Mouse (Mus musculus) kidney, postnatal 0 days (tissue): ENCODE data around the gene Cend1. TPM values are rescaled to one million over a fixed set of nuclear protein-coding genes. Genes with fewer than 3 reads are reported as not detected.

Experiments
- ATAC-seq: fragments of 200-750 bp; cut with Nextera tagmentation; replicated peaks from 2 replicates; pipeline ENCODE4 v1.8.0; 2017; ENCODE audit warnings: low read depth, moderate number of reproducible peaks, moderate TSS enrichment, moderate library complexity; ENCODE audit not compliant: low FRiP score
- DNase-seq: peaks from one replicate; pipeline ENCODE4 v3.0.0-alpha.2; 2016; ENCODE audit warnings: low spot score
- H3K27ac ChIP-seq: fragments of 300-500 bp; sonication (generic); 2 replicates; pipeline ENCODE4 v1.5.1; 2014; ENCODE audit warnings: mild to moderate bottlenecking
- H3K27me3 ChIP-seq: fragments of 300-500 bp; sonication (generic); 2 replicates; pipeline ENCODE4 v1.6.1; 2014; ENCODE audit warnings: low read length, mixed read lengths; ENCODE audit not compliant: insufficient read depth
- H3K36me3 ChIP-seq: fragments of 300-500 bp; sonication (generic); 2 replicates; pipeline ENCODE4 v1.6.1; 2014; ENCODE audit warnings: low read length, mixed read lengths; ENCODE audit not compliant: insufficient read depth
- H3K4me1 ChIP-seq: fragments of 300-500 bp; sonication (generic); replicated peaks from 2 replicates; pipeline ENCODE4 v1.6.1; 2014; ENCODE audit warnings: antibody characterized with exemption, low read length, mixed read lengths; ENCODE audit not compliant: insufficient read depth
- H3K4me2 ChIP-seq: fragments of 300-500 bp; sonication (generic); 2 replicates; pipeline ENCODE4 v1.6.1; 2014; ENCODE audit warnings: mild to moderate bottlenecking, low read length, moderate library complexity, mixed read lengths
- H3K4me3 ChIP-seq: fragments of 300-500 bp; sonication (generic); replicated peaks from 2 replicates; pipeline ENCODE4 v1.5.1; 2014; ENCODE audit warnings: low read depth, low read length
- H3K9ac ChIP-seq: fragments of 300-500 bp; sonication (generic); 2 replicates; pipeline ENCODE4 v1.6.1; 2014; ENCODE audit warnings: low read depth, low read length
- H3K9me3 ChIP-seq: fragments of 300-500 bp; sonication (generic); replicated peaks from 2 replicates; pipeline ENCODE4 v1.6.1; 2016; ENCODE audit warnings: low read length, inconsistent platforms, mixed read lengths
- CTCF ChIP-seq: IDR thresholded peaks from 2 replicates; pipeline ENCODE4 v1.5.1; 2016; ENCODE audit warnings: antibody characterized with exemption, low read depth, mild to moderate bottlenecking, moderate library complexity
- WGBS: fragments of 180-500 bp; shearing (Covaris S2); extraction: QIAGEN DNeasy Blood & Tissue Kit; methylation state at CpG from one replicate; pipeline ENCODE4 v1.1.7; 2014; 5-methylcytosine and 5-hydroxymethylcytosine counted together
- polyA plus RNA-seq: library from polyadenylated mRNA; unstranded; fragments of >200 nt; fragmentation: Nextera tagmentation; extraction: Ambion mirVana; gene quantifications from 2 replicates; pipeline ENCODE4 v1.2.1, GENCODE M21; 2015

Cend1 gene
- polyA plus RNA-seq, 1 experiment from 2014 or later = 2.2 TPM

DNA sequence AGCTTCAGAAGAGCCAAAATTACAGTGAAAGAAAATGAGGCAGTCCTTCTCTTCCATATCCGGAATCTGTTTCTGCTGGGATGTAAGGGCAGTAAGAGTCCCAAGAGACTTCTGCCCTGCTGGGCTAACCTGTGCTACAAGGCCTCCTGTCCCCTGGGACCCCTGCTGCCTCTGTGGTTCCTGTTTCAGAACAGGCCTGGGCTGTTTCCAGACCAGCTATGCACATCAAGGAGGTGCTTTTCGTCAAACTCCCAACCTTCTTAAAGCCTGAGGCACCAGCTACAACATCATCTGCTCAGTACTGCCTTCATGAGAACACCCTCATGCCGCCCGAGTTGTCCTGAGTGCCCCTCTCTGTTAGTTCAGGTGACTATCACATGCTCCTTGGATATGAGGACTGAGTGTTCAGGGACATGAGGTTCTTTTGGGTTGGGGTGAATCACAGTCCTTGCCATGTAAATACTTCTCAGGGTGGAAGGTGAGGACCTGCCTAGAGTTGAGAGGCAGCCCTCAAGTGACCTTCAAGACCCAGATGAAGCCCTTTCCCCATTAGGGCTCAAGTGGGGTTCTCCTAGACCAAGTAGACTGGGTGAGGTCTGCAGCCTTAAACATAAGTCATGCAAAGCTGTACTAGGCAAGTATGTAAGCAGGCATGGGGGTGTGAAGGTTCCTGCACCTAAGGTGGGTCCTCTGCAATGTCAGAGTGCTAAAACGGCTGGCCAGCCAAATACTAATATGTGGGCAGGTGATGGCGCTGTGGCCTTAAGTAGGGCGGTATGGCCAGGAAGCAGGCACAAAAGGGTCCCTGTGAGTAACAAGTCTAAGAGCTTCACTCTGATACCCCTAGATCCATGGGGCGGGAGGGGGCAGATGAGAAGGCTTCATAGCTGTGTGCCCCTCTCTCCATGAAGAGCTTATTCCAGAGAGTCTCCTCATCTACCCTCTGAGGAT is 11.3 kb downstream of the Cend1 start:
- Histone ChIP-seq H3K4me2 (no peak overlapping the region), H3K9ac (no peak overlapping the region), H3K9me3 (no peaks in the 10 kb centered on the region), H3K4me3 (no peak overlapping the region), H3K27me3 (no peaks in the 10 kb centered on the region), H3K27ac (no peak overlapping the region), H3K36me3 (no peaks in the 10 kb centered on the region), H3K4me1 (peaks cover under 1% of the 10 kb centered on the region)
- no peak for ATAC-seq
- 74% methylated on average over 8 of the region's 8 CpGs for WGBS
- no peak for DNase-seq
- TF ChIP-seq CTCF = peak; percentile 31; the same call in 1 of the 2 replicates

DNA sequence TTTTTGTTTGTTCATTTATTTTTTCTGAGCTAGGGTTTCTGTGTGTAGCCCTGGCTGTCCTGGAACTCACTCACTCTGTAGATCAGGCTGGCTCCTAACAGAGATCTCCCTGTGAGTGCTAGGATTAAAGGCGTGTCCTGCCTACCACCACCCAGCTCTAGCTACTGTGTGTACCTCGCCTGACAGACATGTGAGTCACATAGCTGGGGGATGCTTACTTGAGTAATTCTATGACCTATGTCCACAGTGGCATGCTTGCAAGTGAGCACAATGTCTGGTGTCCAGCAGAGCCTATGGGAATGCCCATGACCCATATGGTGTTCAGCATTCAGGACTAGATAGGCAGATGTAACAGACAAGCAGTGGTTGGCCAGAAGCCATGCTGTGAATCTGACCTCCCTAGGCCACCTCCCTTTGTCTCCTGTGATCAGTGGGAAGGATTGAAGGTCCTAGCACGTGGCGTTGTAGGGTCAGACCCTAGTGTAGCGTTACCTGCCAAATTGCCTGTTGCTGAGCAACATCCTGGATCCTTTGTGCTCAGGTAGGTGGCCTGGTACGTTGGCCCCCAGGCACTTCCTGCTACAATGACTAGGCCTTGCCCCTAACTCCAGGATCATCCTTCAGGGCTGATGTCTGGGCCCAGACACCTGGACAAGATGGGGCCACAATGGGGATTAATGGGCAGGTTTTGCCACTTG is 13.0 kb downstream of the Cend1 start:
- Histone ChIP-seq H3K4me3 (no peak overlapping the region), H3K9me3 (no peaks in the 10 kb centered on the region), H3K27me3 (no peaks in the 10 kb centered on the region), H3K9ac (no peak overlapping the region), H3K4me1 (peaks cover 5% of the 10 kb centered on the region), H3K4me2 (no peak overlapping the region), H3K27ac (no peak overlapping the region), H3K36me3 (peaks cover 2% of the 10 kb centered on the region; the same call in 1 of the 2 replicates)
- TF ChIP-seq CTCF = no peak
- ATAC-seq = no peak
- no peak for DNase-seq
- WGBS = 83% methylated on average over 6 of the region's 6 CpGs

DNA sequence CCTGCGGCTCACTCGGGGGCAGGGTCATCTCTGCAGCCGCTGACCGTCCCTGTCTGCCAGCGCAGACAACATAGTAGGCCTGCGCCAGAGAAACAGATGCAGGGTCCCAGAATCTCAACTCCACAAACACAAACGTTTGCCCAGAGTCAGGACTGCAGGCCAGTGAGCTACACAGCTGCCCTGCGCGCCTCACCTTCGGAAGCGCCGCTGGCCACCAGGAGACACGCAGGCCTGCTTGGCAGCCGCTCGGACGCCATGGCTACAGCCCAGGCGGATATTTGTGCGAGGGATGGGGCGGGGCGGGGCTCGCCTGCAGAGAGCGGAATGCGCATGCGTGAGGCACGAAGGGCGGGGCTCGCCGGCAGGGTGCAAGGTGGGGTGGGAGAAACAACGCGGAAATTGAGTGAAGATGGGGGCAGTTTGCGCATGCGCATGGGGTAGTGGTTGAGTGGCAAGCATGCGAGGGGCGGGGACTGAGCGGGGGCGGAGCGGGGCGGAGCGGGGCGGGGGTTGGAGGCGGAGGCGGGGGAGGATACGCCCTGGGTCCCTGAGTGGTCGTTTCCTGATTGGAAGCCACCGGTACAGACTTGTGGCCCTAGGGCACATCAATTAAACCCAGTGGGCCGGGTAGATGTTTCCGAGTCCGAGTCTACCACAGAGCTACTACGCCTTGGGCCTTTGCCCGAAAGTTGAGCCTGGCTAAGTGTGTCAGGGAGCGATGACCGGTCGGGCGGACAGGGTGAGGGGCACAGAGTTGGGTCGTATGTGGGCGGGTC is 15.3 kb downstream of the Cend1 start, which contains the start of gene Gatd1:
Gene Gatd1 (minus strand): TSS at position 328 of the 776 bp plus-strand sequence.
- peak within 1 kb of the TSS; percentile 63 for H3K9ac ChIP-seq
- peak within 1 kb of the TSS; percentile 61 for H3K4me3 ChIP-seq
- H3K4me2 ChIP-seq = peak within 1 kb of the TSS; percentile 83
- H3K9me3 ChIP-seq = no peaks in the 10 kb centered on the region
- under 1% methylated on average over 56 of the region's 56 CpGs for WGBS
- peak within 1 kb of the TSS; percentile 82 for H3K27ac ChIP-seq
- peaks cover 19% of the 10 kb centered on the region; the same call in 1 of the 2 replicates for H3K36me3 ChIP-seq
- peaks cover 5% of the 10 kb centered on the region for H3K4me1 ChIP-seq
- no peaks in the 10 kb centered on the region for H3K27me3 ChIP-seq
- DNase-seq (peak; percentile 99), ATAC-seq (peak; percentile 91)
- TF ChIP-seq CTCF = no peak

DNA sequence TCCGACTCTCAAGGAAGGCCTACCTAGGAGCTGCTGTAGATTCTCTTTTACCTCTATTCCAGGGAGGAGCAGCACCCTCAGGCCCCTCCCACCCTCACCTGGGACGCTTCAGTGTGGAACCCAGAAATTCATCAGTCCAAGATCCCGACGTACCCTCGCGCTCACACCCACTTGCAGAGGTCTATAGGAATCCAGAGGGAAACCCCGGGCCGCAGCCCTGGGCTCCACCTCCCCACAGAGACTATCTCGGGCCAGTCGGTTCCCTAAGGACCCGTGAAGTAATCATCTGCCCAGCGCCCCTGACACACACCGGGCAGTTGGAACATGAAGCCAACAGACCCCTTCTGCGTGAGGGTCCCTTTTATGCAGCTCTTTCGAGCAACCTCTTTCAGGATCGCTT is 16.0 kb downstream of the Cend1 start:
- peak overlapping the region; percentile 83 for H3K4me2 ChIP-seq
- peak overlapping the region; percentile 61 for H3K4me3 ChIP-seq
- peaks cover 22% of the 10 kb centered on the region; the same call in 1 of the 2 replicates for H3K36me3 ChIP-seq
- no peak for TF ChIP-seq CTCF
- no peaks in the 10 kb centered on the region for H3K27me3 ChIP-seq
- no peak for ATAC-seq
- 3% methylated on average over 16 of the region's 16 CpGs for WGBS
- peak overlapping the region; percentile 70 for H3K27ac ChIP-seq
- H3K4me1 ChIP-seq = peaks cover 5% of the 10 kb centered on the region
- H3K9ac ChIP-seq = peak overlapping the region; percentile 63
- DNase-seq = peak; percentile 28
- no peaks in the 10 kb centered on the region for H3K9me3 ChIP-seq

DNA sequence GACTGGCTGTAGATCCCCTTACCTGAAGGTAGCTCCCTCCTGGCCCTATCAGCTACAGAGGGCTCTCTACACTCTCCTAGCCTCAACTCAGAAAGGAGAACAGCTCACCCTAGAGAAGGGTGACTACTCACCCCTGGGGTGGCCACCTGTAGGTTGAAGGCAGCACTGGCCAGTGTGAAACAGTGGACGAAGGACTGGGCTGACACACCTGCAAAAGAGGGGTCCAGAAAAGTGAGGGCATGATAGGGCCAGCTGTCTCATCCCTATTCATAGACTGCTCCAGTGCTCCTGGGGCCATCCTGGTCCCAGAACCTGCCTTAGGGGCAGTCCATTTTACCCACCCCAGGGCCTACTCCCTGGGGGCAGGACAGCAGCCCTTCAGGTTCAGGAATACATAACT is 17.6 kb downstream of the Cend1 start:
- Histone ChIP-seq H3K4me2 (no peak overlapping the region), H3K36me3 (peaks cover 27% of the 10 kb centered on the region; the same call in 1 of the 2 replicates), H3K4me3 (no peak overlapping the region), H3K4me1 (peaks cover 5% of the 10 kb centered on the region), H3K9ac (no peak overlapping the region), H3K27ac (no peak overlapping the region), H3K9me3 (no peaks in the 10 kb centered on the region), H3K27me3 (no peaks in the 10 kb centered on the region)
- no peak for TF ChIP-seq CTCF
- WGBS = 95% methylated on average over 1 of the region's 1 CpGs
- no peak for DNase-seq
- ATAC-seq = no peak
